Mouse (Mus musculus) B cell, adult 2 months (primary cell): ENCODE measurements around the gene Clcf1.

Source experiments
- DNase-seq, 2 experiments: peaks; one replicate each; pipeline ENCODE4 v3.0.0; 2022

Gene Clcf1

DNA sequence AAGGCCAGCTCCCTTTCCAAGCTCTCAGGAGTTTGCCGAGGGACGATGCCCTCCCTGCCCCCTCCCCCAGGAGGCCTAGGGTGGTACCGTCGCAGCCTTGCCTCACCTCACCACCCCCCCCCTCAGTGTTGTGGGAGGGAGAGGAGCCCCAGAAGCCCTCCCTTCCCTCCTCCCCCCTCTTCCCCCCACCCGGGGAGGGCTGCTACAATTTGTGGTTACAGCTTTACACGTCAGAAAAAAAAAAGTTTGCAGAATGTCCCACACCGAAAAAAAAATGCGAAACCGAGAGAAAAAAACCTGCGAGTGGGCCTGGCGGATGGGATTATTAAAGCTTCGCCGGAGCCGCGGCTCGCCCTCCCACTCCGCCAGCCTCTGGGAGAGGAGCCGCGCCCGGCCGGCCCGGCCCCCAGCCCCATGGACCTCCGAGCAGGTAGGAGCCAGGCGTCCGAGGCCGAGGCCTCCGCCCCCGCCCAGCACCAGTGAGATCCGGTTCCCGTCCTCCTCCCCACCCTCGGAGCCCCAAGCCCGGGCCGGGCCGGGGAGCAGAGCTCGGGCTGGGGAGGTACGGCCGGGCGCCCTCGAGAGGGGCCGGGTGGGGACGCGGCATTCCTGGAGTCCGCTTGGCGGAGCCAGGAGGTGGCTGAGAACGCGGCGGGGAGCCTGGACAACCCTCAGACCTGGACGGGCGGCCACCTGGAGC, at the start of gene Clcf1, which contains the start of gene AC109138.7:
Gene Clcf1, plus strand, starts transcription at position 168 of the 700 bp plus-strand sequence.
Gene AC109138.7, plus strand, starts transcription at position 287 of the 700 bp plus-strand sequence.
- DNase-seq = peak; percentile 83 to 86

DNA sequence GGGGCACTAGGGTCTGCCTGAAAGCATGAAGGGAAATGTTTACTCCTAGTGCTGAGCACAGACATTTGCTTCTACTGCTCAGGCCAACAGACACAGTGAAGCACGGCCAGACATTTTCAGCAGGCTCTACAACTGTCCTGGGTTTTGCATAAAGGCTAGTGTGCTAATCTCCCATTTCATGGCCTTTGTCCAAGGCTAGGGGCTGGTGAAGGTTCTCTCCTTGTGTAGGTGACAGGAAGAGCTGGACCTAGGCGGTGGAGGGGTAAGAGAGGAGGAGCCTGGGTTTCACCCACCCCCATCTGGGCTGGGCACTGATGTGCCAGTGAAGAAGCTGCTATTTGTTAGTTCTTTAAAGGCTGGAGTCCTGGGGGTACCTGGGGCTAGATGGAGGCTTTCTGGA, 49.3 kb upstream of the Clcf1 start:
- no peak for DNase-seq

DNA sequence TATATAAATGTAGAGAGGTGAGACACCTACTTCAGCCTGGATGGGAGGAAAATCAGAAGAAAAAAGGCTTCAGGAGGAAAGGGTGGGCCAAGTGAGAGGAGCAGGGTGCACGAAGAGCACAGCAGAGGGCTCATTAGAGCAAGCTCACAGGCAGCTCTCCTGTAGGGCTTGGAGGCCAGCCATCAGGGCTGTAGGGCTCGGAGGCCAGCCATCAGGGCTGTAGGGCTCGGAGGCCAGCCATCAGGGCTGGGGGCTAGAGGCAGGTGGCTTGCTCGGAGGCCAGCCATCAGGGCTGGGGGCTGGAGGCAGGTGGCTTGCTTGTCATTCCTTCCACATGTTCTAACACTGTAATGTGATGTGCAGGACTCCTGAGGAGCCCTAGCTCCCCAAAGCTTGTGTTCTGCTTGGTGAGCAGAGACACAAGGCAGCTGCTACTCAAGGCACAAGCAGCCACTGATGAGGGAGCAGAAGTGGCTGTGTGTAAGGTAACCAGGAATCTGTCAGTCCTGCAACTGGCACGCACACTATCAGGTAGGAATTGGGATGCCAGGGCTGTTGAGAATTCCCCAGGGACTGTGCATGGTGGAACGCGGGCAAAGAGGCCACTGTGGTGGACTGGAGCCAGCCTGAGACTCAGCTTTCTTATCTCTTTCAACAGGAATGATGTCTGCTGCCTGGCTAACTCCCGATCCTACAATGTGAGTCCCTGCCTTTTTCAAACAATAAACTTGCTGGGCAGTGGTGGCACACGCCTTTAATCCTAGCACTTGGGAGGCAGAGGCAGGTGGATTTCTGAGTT, 47.2 kb upstream of the Clcf1 start:
- no peak for DNase-seq

DNA sequence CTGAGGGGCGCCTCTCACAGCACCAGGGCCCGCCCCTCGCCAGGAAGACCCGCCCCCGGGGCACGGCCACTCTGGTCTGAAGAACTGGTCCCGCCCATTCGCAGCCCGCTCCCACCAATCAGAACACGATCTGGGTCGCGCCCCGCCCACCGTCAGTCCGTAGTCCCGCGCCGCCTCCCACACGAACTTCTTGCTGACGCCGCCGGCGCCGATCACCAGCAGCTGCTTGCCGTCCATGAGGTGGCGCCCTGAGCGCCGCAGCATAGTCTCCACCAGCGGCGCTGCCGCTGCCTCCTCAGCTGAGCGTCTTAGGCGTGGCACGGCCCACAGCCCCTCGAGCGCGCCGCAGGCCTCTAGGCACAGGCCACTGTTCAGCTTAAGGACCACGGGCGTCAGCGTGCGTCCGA, 44.7 kb upstream of the Clcf1 start:
- peak; percentile 99 for DNase-seq

DNA sequence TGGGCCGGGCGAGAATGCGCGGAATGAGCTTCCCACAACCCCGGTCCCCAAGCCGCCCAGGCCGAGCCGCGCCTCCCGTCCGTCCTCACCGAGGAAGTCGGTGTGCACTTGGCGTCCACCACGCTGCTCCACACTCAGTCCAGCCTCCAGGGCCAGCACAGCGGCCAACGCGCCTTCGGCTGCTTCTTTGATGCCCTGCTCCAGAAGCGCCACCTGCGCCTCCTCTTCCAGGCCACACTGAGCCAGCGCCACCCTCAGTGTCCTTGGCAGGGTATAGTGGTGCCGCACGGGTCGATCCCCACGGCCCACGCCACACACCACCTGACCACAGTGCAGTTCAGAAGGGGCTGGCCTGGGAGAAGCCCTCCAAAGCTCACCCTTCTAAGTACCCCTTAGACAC, 44.2 kb upstream of the Clcf1 start:
- DNase-seq = no peak

DNA sequence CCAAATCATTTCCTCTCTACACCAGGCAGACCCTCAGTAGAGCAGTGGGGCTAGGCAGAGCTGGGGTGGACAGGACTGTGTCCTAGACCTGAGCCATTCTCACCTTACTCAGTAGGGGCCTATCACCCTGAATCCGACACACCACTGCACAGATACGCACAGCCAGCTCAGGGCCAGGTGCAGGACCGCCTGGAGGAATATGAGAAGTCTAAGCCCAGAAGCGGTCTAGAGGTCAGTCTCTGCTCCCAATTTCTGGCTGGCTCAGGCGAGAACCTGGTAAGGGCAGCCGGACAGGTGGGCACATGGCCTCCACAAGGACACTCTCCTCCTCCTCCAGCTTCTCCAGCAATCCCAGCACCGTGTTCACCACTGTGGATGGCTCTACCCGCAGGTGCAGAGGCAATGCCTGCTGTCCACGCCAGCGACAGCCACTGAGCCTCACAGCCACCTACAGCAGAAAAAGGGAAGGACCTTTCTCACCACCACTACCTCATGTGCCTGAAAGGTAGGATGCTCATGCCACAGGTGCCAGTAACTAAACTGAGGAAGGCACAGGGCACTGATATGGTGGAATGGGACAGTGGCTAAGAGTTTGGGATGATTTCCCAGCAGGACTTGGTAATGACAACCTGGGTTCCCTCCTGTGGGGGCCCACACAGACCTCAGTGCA, 43.2 kb upstream of the Clcf1 start:
- DNase-seq = peak in 1 of 2 experiments; percentile 51

DNA sequence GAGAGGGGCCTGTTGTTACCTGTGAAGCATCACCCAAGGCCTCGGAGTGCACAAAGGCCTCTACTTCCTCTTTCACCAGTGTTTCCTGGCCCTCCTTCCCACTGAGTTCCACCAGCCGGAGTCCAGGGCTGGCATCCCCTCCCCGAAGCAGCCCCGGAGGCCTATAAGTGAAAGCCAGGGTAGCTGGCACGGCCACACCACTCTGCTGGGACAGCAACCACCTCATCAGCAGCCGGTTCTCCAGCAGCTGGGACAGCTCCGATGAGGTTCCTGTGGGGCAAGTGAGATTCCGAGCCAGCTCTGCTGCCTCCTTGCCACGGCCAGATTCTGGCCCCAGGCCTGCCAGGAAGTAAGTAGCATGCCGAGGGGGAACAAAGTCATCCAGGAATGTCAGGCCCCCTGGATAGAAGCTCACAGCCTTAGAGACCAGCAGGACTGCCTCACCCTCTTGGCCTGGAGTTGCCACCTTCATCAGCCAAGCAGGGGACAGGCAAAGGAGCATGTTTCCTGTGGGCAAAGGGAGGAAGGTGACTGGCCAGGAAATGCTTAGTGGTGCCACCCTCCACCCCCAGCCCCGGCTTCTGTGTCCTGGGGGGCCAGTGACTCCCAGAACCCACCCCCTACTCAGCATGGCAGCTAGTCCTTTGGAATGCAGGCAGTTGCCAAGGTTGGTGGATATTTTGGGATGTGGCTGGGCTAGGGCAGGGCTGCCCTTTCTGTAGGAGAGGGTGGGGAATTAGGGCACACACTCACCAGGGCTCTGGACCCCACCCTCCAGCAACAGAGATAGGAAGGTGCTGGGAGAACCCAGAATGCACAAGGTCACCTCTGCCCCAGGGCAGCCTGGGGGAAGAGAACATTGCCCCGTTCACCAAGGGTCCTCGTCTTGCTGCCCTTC, 42.4 kb upstream of the Clcf1 start:
- DNase-seq = peak; percentile 56 to 62

DNA sequence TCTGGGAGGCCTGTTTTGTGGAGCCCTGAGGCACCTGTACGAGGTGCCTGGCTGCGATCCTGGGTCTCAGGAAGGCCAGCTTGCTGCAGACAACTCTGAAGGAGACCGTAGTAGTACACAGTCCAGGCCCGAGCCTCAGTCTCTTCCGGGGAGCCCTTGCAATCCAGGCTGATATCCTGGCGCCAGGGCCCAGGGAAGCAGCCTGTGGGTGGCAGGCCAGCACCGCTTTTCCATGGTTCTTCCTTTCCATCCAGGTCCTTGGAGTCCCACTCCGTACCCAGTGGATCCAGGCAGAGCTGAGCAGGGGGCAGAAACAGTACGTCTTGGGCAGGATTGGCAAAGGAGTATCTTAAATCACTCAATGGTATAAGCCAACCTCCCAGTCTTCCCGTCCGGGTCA, 41.1 kb upstream of the Clcf1 start:
- no peak for DNase-seq

DNA sequence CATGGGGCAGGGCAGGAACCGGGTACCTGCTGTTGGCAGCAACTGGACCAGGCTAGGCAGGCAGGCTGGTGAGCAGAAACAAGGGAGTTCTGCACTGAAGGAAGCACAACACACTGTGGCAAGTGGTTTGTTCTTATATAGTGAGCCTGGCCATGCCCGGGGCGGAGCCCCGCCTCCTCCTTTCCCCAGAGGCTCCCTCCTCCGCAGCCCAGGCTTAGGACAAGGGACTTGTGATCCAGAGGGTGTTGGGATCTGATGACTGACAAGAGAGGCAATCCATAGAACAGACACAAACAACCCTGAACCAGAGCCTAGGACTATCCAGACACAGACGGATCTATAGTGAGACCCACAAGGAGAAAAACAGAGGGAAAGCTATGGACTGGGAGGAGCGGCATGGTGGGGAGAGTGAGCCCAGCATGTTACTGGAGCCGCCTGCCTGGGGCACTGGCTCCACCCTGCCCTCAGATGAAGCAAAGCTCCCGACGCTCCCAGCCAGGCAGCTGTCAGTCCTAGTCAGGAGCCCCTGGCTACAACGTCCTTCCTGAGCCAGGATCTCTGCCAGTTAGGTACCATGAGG, 38.6 kb upstream of the Clcf1 start, which contains the start of gene Carns1:
Gene Carns1, minus strand, starts transcription at position 112 of the 580 bp plus-strand sequence.
- DNase-seq = no peak

DNA sequence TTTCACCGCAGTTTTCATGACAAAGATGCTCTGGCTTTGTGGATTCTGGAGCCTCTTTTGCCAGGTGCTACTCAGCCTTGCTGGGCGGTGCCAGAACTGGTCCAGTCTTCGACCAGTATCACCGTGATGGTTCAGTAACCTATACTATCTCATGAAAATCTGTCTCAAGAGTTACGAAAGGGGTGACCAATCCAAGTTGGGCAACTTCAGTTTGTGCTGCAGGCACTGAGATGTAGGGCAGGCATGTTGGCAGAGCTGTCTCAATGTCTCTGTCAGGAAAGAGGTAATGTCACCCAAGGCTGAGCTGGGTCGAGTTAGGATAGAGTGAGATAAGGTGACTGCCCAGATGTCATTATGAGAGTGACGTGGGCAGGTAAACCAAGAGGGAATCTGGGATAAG, 33.6 kb upstream of the Clcf1 start:
- no peak for DNase-seq

DNA sequence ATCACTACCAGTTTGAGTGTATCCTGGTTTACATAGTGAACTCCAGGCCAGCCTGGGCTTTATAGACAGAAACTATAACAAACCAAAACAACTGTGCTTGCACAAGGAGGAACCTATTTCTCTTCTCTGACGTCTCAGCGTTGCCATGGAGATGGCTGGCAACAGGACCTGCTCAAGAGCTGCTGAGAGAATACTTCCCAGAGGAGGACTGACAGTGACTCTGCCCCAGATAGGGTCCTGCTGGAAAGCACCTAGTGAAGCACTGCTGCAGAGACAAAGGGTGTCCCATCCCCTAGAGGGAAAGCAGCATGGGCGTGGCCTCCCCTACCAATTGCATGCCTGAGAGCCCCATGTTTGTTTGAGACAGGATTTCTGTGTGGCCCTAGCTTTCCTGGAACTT, 32.1 kb upstream of the Clcf1 start:
- DNase-seq = peak; percentile 87 to 89

DNA sequence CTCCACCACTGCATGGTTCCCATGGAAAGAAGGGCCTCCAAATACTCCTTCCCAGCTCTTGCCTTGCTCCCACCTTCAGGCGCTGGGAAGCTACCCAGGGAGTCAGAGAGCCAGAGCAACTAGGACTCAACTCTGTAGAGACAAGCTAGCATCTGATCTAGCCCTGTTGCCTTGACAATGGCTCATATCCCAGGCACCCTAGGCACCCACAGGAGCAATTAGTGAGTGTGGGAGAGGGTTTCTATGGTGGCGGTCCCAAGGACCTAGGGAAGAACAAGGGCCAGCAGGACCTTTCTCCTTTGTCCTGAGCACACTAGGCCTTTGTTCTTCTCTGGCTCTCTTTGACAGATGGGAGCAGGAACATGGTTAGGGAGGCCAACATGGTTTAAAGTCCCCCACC, 30.3 kb upstream of the Clcf1 start:
- DNase-seq = no peak

DNA sequence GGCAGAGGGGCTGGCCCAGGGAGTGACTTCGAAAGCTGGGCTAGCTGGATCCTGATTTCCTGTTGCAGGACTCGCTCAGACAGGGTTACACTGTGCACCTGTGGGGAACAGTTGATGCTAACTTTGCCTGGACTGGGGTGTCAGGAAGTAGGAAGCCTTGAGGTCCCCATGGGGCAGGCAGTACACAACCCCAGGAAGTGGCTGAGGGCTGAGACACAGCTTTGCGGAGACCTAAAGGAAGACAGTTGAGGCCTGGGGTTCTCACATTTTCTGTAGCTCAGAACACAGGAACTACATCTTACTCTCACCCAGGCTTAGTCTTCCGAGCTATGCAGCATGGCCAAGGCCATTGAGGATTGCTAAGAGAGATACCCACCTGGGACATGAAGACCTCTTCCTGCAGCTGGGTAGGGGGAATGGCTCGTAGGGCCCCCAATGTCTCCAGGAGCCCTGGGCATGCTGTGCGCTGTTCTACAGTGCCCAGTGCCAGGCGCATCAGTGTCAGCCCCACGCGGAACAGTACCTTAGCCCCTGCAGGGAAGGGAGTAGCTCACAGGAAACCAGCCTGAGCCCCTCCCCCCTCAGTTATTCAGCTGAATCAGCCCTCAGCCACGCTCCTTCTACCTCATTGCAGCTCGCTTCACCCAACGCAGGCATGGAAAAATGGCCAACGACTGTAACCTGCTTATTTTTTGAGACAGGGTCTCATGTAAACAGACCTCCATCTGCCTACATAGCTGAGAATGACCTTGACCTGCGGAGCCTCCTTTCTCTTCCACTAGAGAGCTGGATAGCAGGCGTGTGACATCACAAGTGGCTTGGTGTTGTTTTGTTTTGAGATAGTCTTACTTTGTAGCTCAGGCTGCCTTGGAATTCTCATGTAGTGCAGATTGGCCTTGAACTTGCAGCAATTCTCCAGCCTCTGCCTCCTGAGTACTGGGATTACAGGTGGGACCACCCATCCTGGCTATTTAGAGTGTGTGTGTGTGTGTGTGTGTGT, 28.8 kb upstream of the Clcf1 start:
- DNase-seq = peak; percentile 80 to 82

DNA sequence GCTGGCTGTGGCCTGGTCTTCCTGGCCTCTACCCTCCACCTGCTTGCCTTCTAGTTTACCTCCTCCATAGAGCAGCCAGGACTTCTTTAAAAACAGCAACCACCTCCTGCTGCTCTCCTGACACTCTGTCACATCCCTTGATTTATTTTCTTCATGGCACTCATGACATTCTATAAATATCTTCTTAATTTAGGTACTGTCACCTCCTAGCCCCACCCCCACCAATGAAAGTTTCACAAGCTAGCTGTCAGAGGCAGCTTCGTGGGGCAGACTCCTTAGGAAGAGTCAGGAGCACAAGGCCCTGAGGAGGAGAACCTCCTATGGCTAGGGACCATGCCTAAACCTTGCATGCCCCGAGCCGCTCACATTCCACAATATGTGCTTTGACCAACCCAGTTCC, 26.7 kb upstream of the Clcf1 start:
- DNase-seq = no peak

DNA sequence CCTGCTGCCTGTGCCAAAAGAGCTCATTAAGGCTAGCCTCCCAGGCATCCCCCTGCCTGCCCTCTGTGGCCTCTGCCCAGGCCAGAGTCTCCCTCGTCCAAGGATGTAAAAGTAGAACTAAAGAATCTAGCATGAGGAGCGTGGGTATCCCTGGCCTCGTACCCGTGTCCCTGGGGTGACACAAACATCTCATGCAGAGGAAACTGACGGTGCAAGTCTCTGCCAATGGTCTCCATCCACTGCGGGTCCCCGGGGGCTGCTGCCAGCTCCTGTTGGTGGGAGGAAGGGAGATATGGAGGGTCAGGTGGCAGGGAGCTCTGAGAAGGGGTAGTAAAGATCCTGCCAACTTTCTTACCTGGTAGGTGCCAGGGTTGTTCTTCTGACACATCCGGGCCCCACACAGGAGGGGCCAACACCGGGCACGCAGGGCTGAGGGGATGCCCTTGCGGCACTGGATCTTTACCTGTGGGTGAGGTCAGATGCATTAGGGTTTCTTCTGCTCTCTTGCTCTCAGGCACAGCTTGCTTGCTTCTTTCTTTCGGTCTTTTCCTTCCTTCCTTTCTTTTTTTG, 24.9 kb upstream of the Clcf1 start:
- peak in 1 of 2 experiments; percentile 41 for DNase-seq

DNA sequence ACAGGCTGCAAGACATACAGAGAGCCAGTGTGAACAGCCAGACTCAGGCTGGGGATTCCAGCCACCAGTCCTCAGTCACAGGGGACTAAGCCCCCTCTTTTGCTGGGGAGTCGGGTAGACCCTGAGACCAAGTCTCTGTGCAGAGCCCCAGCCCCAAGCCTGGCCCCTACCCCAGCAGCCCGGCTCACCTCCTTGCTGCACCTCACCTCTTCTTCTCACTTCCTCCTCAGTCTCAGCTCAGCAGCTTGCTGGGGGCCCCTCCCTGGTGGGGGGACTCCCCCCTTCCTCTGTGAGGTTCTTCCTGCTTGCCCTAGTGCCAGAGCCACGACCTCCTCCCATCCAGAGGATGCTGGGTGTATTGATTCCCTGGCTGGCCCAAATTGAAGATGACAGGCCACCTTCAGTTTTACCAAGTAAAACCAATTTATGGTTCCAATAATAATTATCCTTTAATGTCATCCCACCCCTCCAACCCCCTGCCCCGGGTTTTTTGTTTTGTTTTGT, 23.2 kb upstream of the Clcf1 start, which contains the start of gene Tbc1d10c:
Gene Tbc1d10c, minus strand, starts transcription at position 454 of the 504 bp plus-strand sequence.
- DNase-seq = peak; percentile 86 to 90

DNA sequence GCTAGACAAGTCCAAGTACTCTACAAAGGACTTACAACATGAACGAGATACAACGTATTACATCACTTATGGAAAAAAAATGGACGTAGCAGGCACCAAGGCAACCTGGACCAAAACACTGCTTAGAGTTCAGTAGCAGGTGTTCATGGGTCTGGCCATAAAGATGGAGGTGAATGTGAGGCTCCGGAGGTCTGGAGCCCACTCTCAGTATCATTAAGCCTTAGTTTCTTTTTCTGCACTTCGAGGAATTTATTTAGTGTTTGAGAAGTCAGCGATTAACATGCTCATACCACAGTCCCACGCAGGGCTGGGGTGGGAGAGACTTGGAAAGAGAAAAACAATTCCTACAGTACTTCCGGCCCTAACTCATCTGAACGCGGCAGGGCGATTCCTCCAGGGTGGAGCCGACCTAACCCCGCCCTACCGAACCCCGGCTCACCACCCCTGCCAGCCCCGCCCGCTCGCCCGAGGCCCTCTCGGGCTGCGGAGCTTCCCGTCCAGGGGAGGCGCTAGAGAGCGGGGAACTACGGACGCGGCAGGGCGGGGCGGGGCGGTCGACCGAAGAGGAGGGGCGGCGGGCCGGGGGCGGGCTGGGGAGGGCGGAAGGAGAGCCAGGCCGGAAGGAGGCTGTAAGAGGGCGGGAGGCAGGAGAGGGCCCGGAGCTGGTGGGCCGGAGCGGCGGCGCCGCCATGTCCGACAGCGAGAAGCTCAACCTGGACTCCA, 22.3 kb upstream of the Clcf1 start, which contains the start of gene Ppp1ca:
Gene Ppp1ca, plus strand, starts transcription at position 538 of the 723 bp plus-strand sequence.
- peak; percentile 97 for DNase-seq

DNA sequence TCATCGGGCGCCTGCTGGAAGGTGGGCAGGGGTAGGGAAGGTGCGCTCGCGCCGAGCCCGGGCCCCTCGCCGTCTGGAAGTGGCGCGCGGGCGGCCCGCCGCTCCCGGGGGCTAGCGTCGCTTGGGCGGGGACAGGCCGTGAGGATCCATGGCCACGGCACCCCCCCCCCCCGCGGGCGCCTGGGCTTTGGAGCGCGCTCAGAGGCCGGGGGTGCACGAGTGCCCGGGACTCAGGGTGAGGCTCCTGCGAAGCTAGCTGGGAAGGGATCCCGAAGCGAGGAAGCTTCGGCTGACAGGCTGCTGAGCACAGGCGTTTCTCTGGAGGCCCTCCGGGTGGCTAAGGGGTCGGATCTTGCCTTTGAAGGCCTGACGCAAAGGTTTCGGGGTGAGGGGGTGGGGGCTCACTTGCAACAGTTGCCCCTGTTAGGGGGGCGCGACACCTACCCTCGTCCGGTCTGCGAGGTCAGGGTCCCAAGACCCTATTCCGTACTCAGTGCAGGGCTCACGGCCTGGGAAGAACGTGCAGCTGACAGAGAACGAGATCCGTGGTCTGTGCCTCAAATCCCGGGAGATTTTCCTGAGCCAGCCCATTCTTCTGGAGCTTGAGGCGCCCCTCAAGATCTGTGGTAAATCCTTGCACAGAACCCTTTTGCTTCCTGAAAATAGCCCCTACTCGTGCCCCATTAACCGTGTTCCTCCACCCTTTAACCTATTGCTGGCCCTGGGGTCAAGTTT, 21.6 kb upstream of the Clcf1 start:
- no peak for DNase-seq

DNA sequence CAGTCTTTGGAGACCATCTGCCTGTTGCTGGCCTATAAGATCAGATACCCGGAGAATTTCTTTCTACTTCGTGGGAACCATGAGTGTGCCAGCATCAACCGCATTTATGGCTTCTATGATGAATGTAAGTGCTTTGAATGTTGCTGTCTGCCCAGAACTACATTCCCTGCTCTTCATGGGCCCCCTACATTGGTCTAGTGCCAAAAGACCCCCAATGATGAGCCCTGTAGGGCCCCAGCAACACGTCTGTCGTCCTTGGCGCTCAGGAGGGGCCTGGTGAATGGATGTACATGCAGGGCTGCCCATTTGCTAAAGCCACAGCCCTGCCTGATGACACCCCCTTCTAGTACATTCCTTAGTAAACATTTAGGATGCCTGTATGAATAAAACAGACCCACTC, 20.9 kb upstream of the Clcf1 start:
- no peak for DNase-seq
